Mouse (Mus musculus) olfactory bulb, adult 2 months (tissue): Measurements from ENCODE around the gene Lta. TPM values are rescaled to one million over a fixed set of nuclear protein-coding genes. Genes with fewer than 3 reads are reported as not detected.

ENCODE experiments used
- H3K27ac ChIP-seq: fragments of 200-500 bp; 2 replicates; pipeline ENCODE4 v1.5.1; 2012; ENCODE audit warnings: low read depth, low read length; ENCODE audit not compliant: insufficient read depth
- H3K4me1 ChIP-seq: fragments of 200-500 bp; 2 replicates; pipeline ENCODE4 v1.6.1; 2012; ENCODE audit warnings: low read length; ENCODE audit not compliant: control insufficient read depth, insufficient read depth
- H3K4me3 ChIP-seq: fragments of 200-500 bp; 2 replicates; pipeline ENCODE4 v1.5.1; 2012; ENCODE audit warnings: mild to moderate bottlenecking, low read depth, low read length, moderate library complexity; ENCODE audit not compliant: insufficient read depth
- CTCF ChIP-seq: fragments of 200-500 bp; IDR thresholded peaks from 2 replicates; pipeline ENCODE4 v1.5.1; 2012; ENCODE audit warnings: low read depth, mild to moderate bottlenecking, low read length, moderate library complexity; ENCODE audit not compliant: insufficient read depth
- POLR2A ChIP-seq: fragments of 200-500 bp; IDR thresholded peaks from 2 replicates; pipeline ENCODE4 v1.6.1; 2012; ENCODE audit warnings: mild to moderate bottlenecking, low read depth, low read length, moderate library complexity; ENCODE audit not compliant: insufficient read depth
- WGBS: fragments of 180-500 bp; shearing (Covaris S2); methylation state at CpG from one replicate; pipeline ENCODE4 v1.1.7; 2018; 5-methylcytosine and 5-hydroxymethylcytosine counted together
- polyA plus RNA-seq: library from polyadenylated mRNA; stranded (reverse); fragments of >200 nt; gene quantifications from 2 replicates; pipeline ENCODE4 v1.2.4, GENCODE M21; 2012; ENCODE audit warnings: low replicate concordance; ENCODE audit not compliant: missing spikeins, insufficient read depth, insufficient read length

The Lta gene
- polyA plus RNA-seq, 1 experiment = not detected

- no peak for TF ChIP-seq POLR2A
- TF ChIP-seq CTCF = no peak
- no peak overlapping the region; the same call in none of the 2 replicates for H3K4me3 ChIP-seq
- peaks cover 5% of the 10 kb centered on the region for H3K4me1 ChIP-seq
- H3K27ac ChIP-seq = no peak overlapping the region
- WGBS = 5% methylated on average over 18 of the region's 18 CpGs
Observed at GRCm38 (mm10) chr17:35185639-35186611, 19.2 kb downstream of the Lta start.

- Histone ChIP-seq H3K4me1 (no peaks in the 10 kb centered on the region), H3K4me3 (no peak overlapping the region), H3K27ac (no peak overlapping the region)
- WGBS = 88% methylated on average over 5 of the region's 5 CpGs
- TF ChIP-seq POLR2A = no peak
- no peak for TF ChIP-seq CTCF
Observed at GRCm38 (mm10) chr17:35180093-35180492, 25.1 kb downstream of the Lta start.

- Histone ChIP-seq H3K27ac (no peak overlapping the region), H3K4me1 (peaks cover under 1% of the 10 kb centered on the region; the same call in 1 of the 2 replicates), H3K4me3 (no peak overlapping the region)
- 27% methylated on average over 5 of the region's 5 CpGs for WGBS
- TF ChIP-seq POLR2A (no peak), CTCF (peak; percentile 85)
Observed at GRCm38 (mm10) chr17:35178528-35178927, 26.6 kb downstream of the Lta start.

DNA sequence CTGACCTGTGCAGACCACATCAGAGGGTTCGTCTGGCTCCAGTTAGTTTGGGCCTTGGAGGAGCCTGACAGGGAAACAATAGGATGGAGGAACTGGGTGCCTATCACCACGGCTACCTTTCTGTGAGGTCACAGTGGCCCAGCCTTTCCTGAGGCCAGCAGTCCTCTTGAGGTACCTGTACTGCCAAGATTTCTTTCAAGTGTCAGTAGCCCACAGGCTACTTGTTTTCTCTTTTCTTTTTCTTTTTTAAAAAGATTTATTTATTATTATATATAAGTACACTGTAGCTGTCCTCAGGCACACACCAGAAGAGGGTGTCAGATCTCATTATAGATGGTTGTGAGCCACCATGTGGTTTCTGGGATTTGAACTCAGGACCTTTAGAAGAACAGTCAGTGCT, 29.2 kb downstream of the Lta start, which contains the start of gene Aif1:
Aif1 (minus strand) TSS at position 101 of the 400 bp plus-strand sequence.
- Histone ChIP-seq H3K4me3 (no peak within 1 kb of the TSS), H3K27ac (no peak within 1 kb of the TSS), H3K4me1 (peaks cover 2% of the 10 kb centered on the region; the same call in 1 of the 2 replicates)
- TF ChIP-seq CTCF = no peak
- WGBS = 70% methylated on average over 2 of the region's 2 CpGs

DNA sequence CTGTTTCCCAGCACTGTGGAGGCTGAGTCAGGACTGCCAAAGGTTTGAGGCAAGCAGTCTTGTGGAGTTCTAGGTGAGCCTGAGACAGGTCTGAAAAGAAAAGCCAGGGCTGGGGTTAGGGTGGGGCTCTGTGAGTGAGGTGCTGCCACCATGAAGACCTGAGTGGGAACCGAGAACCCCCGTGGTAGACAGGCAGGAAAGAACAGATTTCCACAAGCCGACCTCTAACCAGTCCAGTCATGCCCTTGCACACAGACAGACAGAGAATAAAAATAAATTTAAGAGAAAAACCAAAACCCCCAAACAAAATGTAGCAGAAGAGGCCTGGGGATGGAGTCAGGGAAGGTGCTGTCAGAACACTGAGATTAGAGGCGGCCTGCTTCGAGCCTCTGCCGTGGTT, 29.8 kb downstream of the Lta start:
- H3K27ac ChIP-seq = no peak overlapping the region
- TF ChIP-seq POLR2A = no peak
- TF ChIP-seq CTCF = no peak
- H3K4me1 ChIP-seq = peaks cover 2% of the 10 kb centered on the region; the same call in 1 of the 2 replicates
- WGBS = 81% methylated on average over 6 of the region's 6 CpGs
- H3K4me3 ChIP-seq = no peak overlapping the region

- no peak overlapping the region for H3K27ac ChIP-seq
- 62% methylated on average over 8 of the region's 8 CpGs for WGBS
- no peak overlapping the region for H3K4me3 ChIP-seq
Observed at GRCm38 (mm10) chr17:35174201-35174977, 30.8 kb downstream of the Lta start.

GRCm38 (mm10) chr17:35173329-35173728, 31.8 kb downstream of the Lta start:
- H3K4me1 ChIP-seq = peaks cover 2% of the 10 kb centered on the region; the same call in 1 of the 2 replicates
- H3K4me3 ChIP-seq = no peak overlapping the region
- WGBS = 85% methylated on average over 3 of the region's 3 CpGs
- H3K27ac ChIP-seq = no peak overlapping the region
- no peak for TF ChIP-seq CTCF

More at GRCm38 (mm10) chr17:35174201-35174977, 30.8 kb downstream of the Lta start:
- peaks cover 2% of the 10 kb centered on the region; the same call in 1 of the 2 replicates for H3K4me1 ChIP-seq
- TF ChIP-seq POLR2A = no peak
- no peak for TF ChIP-seq CTCF

DNA sequence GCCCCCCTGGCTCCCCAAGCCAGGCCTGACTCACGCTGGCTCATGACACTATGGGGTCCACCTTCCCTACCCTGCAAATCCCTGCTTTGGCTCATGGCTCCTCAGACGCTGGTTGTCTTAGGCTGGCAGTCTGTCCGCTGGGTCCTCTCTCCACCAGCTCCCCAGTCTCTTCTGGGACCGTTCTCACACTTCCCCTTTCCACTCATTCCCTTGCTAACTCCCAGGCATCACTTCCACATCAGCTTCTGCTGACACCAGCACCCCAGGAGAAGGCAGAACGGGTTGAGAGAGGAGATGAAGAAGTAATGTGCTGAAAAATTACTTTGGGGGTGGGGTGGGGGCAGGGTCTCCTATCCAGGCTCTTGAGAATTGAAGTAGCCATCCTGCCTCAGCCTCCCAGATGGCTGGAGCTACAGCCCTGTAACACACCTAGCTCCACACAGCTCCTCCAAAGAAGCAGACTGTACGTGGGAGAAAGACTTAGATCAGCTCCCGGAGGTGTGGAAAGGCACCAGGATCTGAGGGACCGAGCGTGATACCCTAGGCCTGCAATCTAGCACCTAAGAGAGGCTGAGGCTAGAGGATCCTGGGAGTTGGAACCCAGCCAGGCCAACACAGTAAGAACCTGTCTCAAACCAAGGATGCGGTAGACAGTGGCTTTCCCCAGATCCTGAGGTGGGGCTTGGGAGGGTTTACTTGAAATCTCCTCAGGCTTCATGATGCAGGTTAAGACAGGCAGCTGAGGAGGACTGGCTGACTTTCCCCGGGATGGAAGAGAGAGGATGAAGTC, 32.5 kb downstream of the Lta start:
- TF ChIP-seq POLR2A = no peak
- TF ChIP-seq CTCF = no peak
- WGBS = 70% methylated on average over 11 of the region's 11 CpGs
- peaks cover 2% of the 10 kb centered on the region; the same call in 1 of the 2 replicates for H3K4me1 ChIP-seq
- no peak overlapping the region for H3K4me3 ChIP-seq
- no peak overlapping the region for H3K27ac ChIP-seq

GRCm38 (mm10) chr17:35168541-35169207, 36.5 kb downstream of the Lta start:
- no peak for TF ChIP-seq CTCF
- TF ChIP-seq POLR2A = no peak
- Histone ChIP-seq H3K4me3 (no peak overlapping the region), H3K4me1 (peaks cover 5% of the 10 kb centered on the region), H3K27ac (no peak overlapping the region)
- WGBS = 11% methylated on average over 4 of the region's 4 CpGs
